Mouse (Mus musculus) ES-E14 (cell line): ENCODE measurements around the gene Ring1. TPM values are rescaled to one million over a fixed set of nuclear protein-coding genes. Genes with fewer than 3 reads are reported as not detected.

Experiments used
- DNase-seq: peaks from one replicate; pipeline ENCODE4 v3.0.0-alpha.2; 2013; ENCODE audit warnings: low read depth, low spot score
- H3K27ac ChIP-seq: 2 replicates; pipeline ENCODE4 v1.5.1; 2012; ENCODE audit warnings: low read depth, mild to moderate bottlenecking, low read length, moderate library complexity, mixed read lengths; ENCODE audit not compliant: poor library complexity, insufficient read depth, severe bottlenecking
- H3K36me3 ChIP-seq: 2 replicates; pipeline ENCODE4 v1.6.1; 2012; ENCODE audit warnings: mild to moderate bottlenecking, low read length, moderate library complexity, mixed read lengths; ENCODE audit not compliant: control insufficient read depth, poor library complexity, insufficient read depth, severe bottlenecking
- H3K4me1 ChIP-seq, 2 experiments: fragments of 150-350 bp in 1 of 2; sonication (generic) in 1 of 2; 2 replicates each; pipeline ENCODE4 v1.6.1; 2012; ENCODE audit warnings: low read length in 2 of 2, mild to moderate bottlenecking in 1 of 2, mixed read lengths in 1 of 2; ENCODE audit not compliant: control insufficient read depth in 2 of 2, insufficient read depth in 2 of 2, poor library complexity in 1 of 2
- H3K4me3 ChIP-seq, 2 experiments: fragments of 150-350 bp in 1 of 2; sonication (generic) in 1 of 2; 2 replicates each; pipeline ENCODE4 v1.5.1; 2012; ENCODE audit warnings: low read length in 2 of 2, low read depth in 1 of 2, mild to moderate bottlenecking in 1 of 2, mixed read lengths in 1 of 2; ENCODE audit not compliant: insufficient read depth in 1 of 2, poor library complexity in 1 of 2, severe bottlenecking in 1 of 2
- H3K9ac ChIP-seq: 2 replicates; pipeline ENCODE4 v1.6.1; 2012; ENCODE audit warnings: low read depth, mild to moderate bottlenecking, low read length, mixed read lengths; ENCODE audit not compliant: poor library complexity, insufficient read depth, severe bottlenecking
- H3K9me3 ChIP-seq: fragments of 150-350 bp; sonication (generic); 2 replicates; pipeline ENCODE4 v1.6.1; 2012; ENCODE audit warnings: low read depth, mild to moderate bottlenecking, low read length; ENCODE audit not compliant: control insufficient read depth, insufficient read depth
- CHD2 ChIP-seq: IDR thresholded peaks from 2 replicates; pipeline ENCODE4 v1.6.1; 2014; ENCODE audit warnings: mild to moderate bottlenecking, low read depth, low read length, inconsistent platforms
- HCFC1 ChIP-seq: IDR thresholded peaks from 2 replicates; pipeline ENCODE4 v1.6.1; 2012; ENCODE audit warnings: low read length, inconsistent platforms, borderline replicate concordance; ENCODE audit not compliant: insufficient read depth
- MAFK ChIP-seq: IDR thresholded peaks from 2 replicates; pipeline ENCODE4 v1.6.1; 2014; ENCODE audit warnings: mild to moderate bottlenecking, low read depth, low read length, inconsistent platforms; ENCODE audit not compliant: insufficient read depth
- ZC3H11A ChIP-seq: IDR thresholded peaks from 2 replicates; pipeline ENCODE4 v1.6.1; 2012; ENCODE audit warnings: low read depth, mild to moderate bottlenecking, inconsistent platforms, low read length, borderline replicate concordance
- ZNF384 ChIP-seq: IDR thresholded peaks from 2 replicates; pipeline ENCODE4 v1.6.1; 2012; ENCODE audit warnings: low read depth, low read length, inconsistent platforms
- in situ Hi-C, 2 experiments: fragments of 600-800 bp; cut with MboI; formaldehyde crosslinking; loops; one replicate each; pipeline ENCODE4 v1.15.1; 2025; ENCODE audit warnings: low sequenced_read_pairs in 2 of 2, inconsistent platforms in 1 of 2; ENCODE audit not compliant: unreplicated experiment in 2 of 2
- total RNA-seq: library from RNA; depleted of rRNA; stranded (reverse); fragments of 300-350 nt; gene quantifications from 2 replicates; pipeline ENCODE4 v1.2.3, GENCODE M21; 2012

The Ring1 gene
- total RNA-seq, 1 experiment, result 5.6 TPM

DNA sequence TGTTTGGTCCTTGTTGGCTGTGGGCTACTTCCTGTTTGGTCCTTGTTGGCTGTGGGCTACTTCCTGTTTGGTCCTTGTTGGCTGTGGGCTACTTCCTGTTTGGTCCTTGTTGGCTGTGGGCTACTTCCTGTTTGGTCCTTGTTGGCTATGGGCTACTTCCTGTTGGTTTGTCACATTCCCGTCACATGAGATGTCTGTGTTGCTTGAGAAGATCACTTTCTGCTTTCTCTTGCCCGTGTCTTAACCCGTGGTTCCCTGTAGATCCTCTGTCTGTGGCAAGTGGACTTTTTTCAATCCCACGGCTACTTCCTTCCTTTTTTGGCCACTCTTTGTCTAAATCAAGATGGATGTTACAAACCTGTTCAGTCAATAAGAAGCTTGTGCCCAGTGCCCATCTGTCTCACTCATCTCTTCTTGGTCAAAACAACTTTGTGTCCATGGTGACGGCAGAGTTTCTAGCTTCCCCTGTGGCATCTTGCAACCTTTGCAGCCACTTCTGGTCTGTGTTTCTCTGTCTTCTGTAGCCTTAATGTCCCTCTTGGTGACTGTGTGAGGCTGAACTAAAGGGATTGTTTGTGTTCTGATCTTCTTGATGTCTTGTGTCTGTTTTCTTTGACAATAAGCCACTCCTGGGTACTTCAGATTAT lies 23.0 kb upstream of the Ring1 start:
- no peaks in the 10 kb centered on the region for H3K4me1 ChIP-seq
- no peak overlapping the region for H3K9ac ChIP-seq
- TF ChIP-seq ZNF384 (no peak), ZC3H11A (no peak), CHD2 (no peak), MAFK (no peak), HCFC1 (no peak)
- H3K36me3 ChIP-seq, result no peaks in the 10 kb centered on the region
- no peak overlapping the region for H3K27ac ChIP-seq
- no peak for DNase-seq
- no peak overlapping the region for H3K4me3 ChIP-seq
- in situ Hi-C loops, result no loop called here
- H3K9me3 ChIP-seq, result no peaks in the 10 kb centered on the region

DNA sequence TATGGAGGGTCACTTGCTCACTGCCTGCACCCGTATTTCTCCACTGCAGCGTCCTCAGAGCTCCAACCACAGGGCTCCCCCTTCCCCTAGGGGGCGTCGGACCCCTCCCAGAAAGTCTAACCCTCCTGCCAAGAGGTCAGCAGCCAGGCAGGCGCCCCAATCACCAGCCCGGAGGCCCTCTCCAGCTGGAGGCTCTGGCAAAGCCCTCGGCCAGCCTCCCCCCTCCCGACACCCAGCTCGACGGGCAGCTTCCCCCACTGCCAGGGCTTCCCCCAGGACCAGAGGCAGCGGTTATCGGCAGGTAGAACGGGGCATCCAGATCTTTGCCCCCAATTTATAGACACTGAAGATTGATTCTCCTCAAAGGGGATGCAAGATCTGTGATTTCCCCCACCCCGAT lies 21.5 kb upstream of the Ring1 start:
- Histone ChIP-seq H3K9ac (no peak overlapping the region), H3K27ac (no peak overlapping the region), H3K9me3 (no peaks in the 10 kb centered on the region), H3K4me3 (no peak overlapping the region), H3K4me1 (no peaks in the 10 kb centered on the region; a peak in 1 of 4 replicates), H3K36me3 (no peaks in the 10 kb centered on the region)
- DNase-seq, result no peak
- in situ Hi-C loops, result no loop called here
- TF ChIP-seq MAFK, result no peak
- no peak for TF ChIP-seq HCFC1
- TF ChIP-seq CHD2, result no peak
- no peak for TF ChIP-seq ZC3H11A
- TF ChIP-seq ZNF384, result no peak

DNA sequence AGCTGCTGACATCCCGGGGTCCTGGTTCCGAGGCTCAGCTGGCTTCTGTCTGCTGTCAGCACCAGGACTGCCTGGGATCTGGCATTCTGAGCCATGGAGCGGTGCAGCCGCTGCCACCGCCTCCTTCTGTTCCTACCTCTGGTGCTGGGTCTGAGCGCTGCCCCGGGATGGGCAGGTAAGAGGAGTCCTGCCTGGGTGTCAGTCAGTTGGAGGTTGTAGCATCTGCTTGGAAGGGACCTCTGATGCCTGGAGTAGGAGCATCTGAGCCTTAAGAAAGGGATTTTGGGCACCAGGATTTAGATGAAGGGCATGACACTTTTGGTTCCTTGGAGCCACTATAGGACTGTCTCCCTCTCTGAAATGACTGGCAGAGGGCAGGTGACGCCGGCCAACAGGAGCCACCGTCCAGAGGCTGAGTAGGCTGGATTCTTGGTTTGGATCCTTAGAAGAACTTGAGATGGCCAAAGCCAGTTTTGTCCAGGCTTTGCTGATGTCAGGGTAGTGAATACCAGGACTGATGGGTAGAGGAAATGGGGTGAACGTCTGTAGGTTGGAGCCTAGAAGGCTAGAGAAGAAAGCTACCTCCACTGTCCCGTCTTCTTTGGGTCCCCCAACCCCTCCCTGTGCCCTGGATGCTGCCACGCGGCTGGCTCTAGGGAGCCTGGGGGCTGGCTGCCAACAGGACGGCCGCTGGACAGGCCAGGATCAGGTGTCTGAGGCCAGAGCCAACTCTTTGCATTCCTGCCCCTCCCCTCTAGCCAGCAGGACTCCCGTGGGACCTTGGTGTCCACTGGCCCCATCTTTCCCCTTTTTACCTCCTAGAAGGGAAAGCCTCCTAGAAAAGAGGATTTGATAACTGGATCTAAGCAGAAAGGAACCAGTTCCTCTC lies 15.3 kb upstream of the Ring1 start:
- TF ChIP-seq MAFK, result no peak
- no peak for TF ChIP-seq ZNF384
- TF ChIP-seq ZC3H11A, result no peak
- no peak for TF ChIP-seq CHD2
- no peak for TF ChIP-seq HCFC1
- in situ Hi-C loops, result no loop called here
- Histone ChIP-seq H3K36me3 (peaks cover 27% of the 10 kb centered on the region), H3K4me1 (peaks cover 0 to 8% of the 10 kb centered on the region in 2 experiments; a peak in 1 of 4 replicates), H3K27ac (no peak overlapping the region), H3K4me3 (no peak overlapping the region; a peak in 1 of 4 replicates), H3K9ac (no peak overlapping the region), H3K9me3 (no peaks in the 10 kb centered on the region)
- no peak for DNase-seq

DNA sequence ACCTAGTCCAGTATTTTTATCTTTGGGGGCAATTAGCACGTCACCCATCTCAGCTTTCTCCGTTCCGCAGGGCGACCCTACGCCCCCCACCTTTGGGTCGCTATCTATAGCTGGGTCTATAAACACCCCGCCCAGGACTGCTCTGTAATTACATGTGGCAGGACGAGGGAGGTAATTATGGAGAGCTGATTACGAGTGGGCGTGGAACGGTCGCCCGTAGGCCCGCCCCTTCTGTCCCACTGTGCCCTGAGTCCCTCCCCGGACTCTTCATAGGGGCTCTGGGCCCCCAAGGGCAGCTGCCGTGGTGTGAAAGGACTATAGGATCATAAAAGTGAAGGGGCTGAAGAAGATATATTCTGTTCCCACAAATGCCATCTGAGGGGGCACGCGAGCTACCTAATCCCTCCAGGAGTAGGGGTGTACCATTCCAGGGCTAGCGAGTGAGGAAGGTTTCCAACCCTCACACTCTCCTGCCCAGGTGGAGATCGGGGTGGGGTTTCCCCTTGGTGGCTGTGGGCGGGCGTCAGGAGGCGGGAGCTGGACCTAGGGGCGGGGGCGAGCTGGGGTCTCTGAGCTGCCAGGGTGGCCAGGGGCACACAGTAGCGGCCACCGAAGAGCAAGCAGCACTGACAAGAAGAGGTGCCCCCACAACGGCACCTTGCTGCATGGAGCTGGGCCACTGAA lies 14.5 kb upstream of the Ring1 start, which contains the start of gene Col11a2:
Gene Col11a2, plus strand, starts transcription at position 560 of the 684 bp plus-strand sequence.
- 0 out of 2 replicates have a peak within 1 kb of the TSS, but pooled peaks have one; percentile 8 for H3K9ac ChIP-seq
- H3K36me3 ChIP-seq, result peaks cover 31% of the 10 kb centered on the region
- H3K9me3 ChIP-seq, result no peaks in the 10 kb centered on the region
- DNase-seq, result no peak
- H3K4me3 ChIP-seq, result peak within 1 kb of the TSS in 1 of 2 experiments; percentile 33; a peak in 1 of 4 replicates
- in situ Hi-C loops, result no loop called here
- TF ChIP-seq ZNF384, result no peak
- TF ChIP-seq ZC3H11A, result no peak
- TF ChIP-seq HCFC1, result no peak
- peaks cover 0 to 8% of the 10 kb centered on the region in 2 experiments; a peak in 1 of 4 replicates for H3K4me1 ChIP-seq
- H3K27ac ChIP-seq, result no peak within 1 kb of the TSS
